Mouse (Mus musculus): ENCODE measurements at regions not wholly inside any gene's neighbourhood (a gene's known extent, or its start where the extent isn't known, plus 50 kb on each side); places are given as distances from the start of the nearest gene placed in this dataset.
A peak's percentile ranks its signal among the peaks of the same experiment; 100 is the strongest.

DNA sequence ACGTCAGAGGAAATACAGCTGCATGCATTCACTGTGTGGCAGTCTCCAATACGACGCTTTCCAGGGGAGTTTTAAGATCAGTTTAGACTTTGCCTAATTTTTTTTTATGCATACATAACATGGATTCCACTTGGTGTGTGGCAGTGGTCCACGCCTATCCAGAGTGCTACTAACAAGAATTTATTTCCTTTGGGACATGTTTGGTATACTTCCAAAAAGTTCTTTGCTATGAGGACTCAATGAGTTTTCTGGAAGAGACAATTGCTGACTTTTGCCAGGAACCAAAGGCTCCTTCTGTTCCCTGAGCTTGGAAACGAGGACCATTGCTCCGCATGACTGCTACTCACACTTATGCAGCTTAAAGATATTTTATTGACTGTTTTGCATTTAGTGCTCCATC lies 59.2 kb downstream of the Marcks start:
- intact Hi-C loops (cut with DNase I): loop anchor here (5.0 kb wide), 1 partner anchor 1883 kb away; no protein-coding TSS in a partner anchor

DNA sequence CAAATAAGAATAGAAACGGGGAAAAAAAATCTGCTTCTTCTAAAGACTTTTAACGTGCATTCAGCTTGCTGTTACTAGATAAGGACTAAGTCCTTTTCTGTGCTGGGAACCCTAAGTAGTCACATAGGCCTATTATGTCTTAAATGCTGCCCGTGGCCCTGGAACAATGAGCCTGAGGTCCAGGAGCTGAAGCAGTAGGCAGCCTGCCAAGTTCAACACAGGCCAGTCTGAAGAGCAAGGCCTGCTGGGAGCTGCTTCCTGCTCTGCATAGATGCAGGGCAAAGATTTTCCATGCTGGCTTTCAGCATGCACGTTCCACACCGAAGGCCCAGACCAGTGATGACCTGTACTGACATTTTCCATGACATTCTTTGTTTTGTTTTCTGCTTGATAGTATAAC lies 60.3 kb downstream of the Marcks start:
- DNase-seq: peak; percentile 74
- intact Hi-C loops (cut with DNase I): loop anchor here (5.0 kb wide), 1 partner anchor 1884 kb away; no protein-coding TSS in a partner anchor

More for the DNA sequence above, 59.2 kb downstream of the Marcks start:
- DNase-seq: no peak

DNA sequence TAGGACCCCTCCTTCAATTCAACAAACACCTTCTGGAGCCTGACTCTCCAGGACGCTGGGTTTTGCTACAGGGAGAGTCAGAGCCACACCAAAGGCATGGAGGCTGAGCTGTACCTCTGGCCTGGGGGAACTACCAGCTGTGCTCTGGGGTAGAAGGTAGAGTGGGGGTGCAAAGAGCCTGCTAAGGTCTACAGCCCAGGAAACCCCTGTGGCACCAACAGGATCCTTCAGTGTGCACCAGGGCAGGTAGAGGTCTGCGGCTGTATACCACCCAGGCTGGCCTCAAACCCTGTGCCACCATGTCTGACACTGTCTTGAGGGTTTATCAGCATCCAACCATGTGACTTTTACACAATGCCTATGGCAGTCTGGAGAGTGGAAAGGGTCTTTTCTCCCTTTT lies 61.0 kb downstream of the Marcks start:
- intact Hi-C loops (cut with DNase I): loop anchor here (5.0 kb wide), 1 partner anchor 1885 kb away; no protein-coding TSS in a partner anchor
- DNase-seq: no peak

DNA sequence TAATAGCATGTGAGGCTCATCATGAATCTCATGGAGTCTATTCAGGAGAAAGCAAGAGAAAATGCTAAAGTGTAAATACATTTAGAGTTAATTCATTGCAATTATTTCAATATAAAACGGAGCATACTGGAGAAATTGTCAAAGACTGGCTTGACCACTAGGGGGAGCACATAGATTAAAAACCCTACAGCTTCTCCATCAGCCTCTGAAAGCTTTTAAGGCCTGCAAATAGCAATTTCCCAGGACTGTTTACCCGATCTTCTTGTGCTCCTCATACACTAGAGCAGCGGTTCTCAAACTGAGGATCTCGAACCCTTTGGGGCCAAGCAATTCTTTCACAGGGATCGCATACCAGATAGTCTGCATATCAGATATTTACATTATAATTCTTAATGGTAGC lies 65.9 kb downstream of the Marcks start:
- intact Hi-C loops (cut with DNase I): loop anchor here (5.0 kb wide), 1 partner anchor 1779 kb away; no protein-coding TSS in a partner anchor
- peak; percentile 46 for DNase-seq

DNA sequence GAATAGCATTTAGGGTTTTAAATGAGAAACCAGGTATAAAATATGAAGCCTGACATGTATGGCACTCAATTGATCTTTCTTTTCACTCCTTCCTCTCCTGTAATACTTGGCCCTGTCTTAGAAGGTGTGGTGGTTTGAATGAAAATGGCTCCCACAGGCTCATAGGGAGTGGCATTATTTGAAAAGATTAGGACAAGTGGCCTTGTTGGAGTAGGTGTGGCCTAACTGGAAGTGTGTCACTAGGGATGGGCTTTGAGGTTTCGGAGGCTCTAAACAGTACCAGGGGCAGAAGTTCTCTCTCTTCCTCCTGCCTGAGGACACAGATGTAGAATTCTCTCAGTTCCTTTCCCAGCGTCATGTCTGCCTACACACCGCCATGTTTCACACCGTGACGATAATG lies 66.7 kb downstream of the Marcks start:
- no peak for DNase-seq
- intact Hi-C loops (cut with DNase I): loop anchor here (5.0 kb wide), 1 partner anchor 1780 kb away; no protein-coding TSS in a partner anchor

DNA sequence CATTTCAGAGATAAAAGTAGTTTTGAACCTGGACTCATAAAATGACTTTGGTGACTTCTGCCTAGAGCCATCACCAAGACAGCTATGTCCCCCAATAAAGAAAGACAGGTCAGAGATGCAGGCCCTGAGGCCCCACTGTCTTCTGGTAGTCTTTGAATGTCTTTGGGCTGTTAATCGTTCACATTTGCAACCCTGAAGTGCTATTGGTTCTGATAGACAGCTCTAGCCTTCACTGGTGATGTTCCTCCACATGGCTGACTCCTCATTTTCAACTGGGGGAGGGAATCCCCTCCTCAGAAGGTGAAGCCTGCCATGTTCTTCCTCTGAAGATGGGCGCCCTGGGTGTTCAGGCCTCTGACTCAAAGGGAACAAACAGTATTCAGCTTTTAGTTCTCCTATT lies 67.3 kb downstream of the Marcks start:
- intact Hi-C loops (cut with DNase I): loop anchor here (2.0 to 5.0 kb wide), 2 partner anchors 63 to 1781 kb away; no protein-coding TSS in a partner anchor

More for the DNA sequence above, 67.3 kb downstream of the Marcks start:
- DNase-seq: no peak

All from left cerebral cortex, postnatal 4 days (tissue).